Mouse (Mus musculus) adrenal gland, postnatal 36 days (tissue): ENCODE data around the gene Pym1. TPM values are rescaled to one million over a fixed set of nuclear protein-coding genes. Genes with fewer than 3 reads are reported as not detected.
"Not testable (repeated sequence)": the region's sequence is repeated elsewhere in the genome, so short reads cannot be mapped to it uniquely, and the experiment has no call there.

Experiments
- DNase-seq, 2 experiments: peaks; one replicate each; pipeline ENCODE4 v3.0.0; 2021; ENCODE audit warnings: mixed read lengths in 1 of 2
- long read RNA-seq, 2 experiments: library from polyadenylated mRNA; stranded (forward); transcript quantifications; one replicate each; pipeline ENCODE4 v2.0.0; 2021; ENCODE audit warnings: borderline sequencing depth in 2 of 2
- total RNA-seq, 2 experiments: library from RNA; stranded (reverse); gene quantifications; 2 replicates each; pipeline ENCODE4 v1.2.3; 2021

The Pym1 gene
- total RNA-seq: 10 to 100 TPM; 20.8 to 21.9 TPM
- long read RNA-seq, experiment 1, partial matches to known transcripts: 0 of 5 reads
- long read RNA-seq, experiment 1, other reads (novel, unspliced or antisense): 2 of 5 reads
- long read RNA-seq, experiment 2: 0 reads

DNA sequence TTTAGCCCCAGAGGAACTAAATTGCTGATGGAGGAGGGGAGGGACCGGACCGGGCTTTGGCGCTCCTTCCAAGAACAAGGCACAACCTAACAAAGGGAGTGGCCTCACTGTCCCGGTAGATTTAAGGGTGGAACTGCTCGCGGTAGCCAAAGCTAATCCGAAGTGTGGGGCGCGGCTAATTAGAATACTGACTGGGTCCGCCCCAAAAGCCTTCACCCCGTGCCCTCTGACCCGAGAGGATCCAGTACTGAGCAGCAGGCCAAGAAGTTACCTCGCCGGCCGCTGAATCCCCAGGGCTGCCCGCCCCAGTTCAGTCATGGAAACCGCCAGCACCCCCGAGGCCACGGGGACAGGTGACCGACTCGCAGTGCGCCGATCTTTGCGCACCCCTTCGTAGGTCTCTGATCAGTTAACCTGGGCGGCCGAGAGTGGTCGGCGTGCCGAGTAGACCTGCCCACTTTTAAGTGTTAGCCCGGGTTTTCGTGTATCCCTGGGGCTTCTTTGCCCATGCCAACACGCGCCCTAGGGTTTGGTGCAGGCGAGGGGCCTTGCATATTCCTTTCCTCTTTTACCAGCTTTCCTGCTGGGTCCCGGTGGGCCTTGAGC is at the start of gene Pym1:
TSS of gene Pym1 (plus strand) at position 244 of the 606 bp plus-strand sequence.
- DNase-seq: peak; percentile 90

DNA sequence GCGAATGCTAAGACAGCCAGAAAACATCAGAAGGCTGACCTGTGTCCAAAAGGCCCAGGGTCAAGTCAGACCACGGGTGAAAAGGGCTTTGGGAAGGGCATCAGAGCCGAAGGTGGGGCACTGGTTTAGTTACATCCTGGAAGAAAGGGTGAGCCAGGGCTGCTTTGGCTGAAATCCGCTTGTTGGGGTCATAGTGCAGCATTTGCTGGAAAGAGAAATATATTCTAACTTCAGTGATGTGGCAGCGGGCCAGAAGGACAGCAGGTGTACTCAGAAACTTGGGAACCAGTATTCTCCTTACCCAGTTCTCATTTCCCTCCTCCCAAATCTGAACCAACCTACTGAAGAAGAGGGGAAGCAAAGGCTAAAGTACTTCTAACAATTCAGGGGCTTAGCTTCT is 48.7 kb upstream of the Pym1 start:
- no peak for DNase-seq

GRCm38 (mm10) chr10:128699611-128700010 is 48.1 kb upstream of the Pym1 start:
- DNase-seq: no peak

DNA sequence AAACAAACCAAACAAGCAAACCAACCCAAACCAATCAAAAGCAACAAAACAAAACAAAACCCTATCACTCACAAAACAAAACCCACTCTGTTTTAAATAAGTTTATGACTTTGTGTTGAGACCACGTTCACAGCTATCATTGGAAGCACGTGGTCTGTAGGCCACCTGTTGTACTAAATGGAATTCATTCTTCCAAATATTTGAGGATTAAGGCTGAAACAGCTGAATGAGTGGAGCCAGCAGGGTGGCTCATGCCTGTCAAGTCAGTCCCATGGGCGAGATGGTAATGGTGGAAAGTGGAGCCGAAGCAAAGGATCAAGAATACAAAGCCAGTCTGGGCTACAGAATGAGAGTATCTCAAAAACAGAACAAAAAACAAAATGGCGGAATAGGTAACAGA is 47.0 kb upstream of the Pym1 start:
- no peak for DNase-seq

DNA sequence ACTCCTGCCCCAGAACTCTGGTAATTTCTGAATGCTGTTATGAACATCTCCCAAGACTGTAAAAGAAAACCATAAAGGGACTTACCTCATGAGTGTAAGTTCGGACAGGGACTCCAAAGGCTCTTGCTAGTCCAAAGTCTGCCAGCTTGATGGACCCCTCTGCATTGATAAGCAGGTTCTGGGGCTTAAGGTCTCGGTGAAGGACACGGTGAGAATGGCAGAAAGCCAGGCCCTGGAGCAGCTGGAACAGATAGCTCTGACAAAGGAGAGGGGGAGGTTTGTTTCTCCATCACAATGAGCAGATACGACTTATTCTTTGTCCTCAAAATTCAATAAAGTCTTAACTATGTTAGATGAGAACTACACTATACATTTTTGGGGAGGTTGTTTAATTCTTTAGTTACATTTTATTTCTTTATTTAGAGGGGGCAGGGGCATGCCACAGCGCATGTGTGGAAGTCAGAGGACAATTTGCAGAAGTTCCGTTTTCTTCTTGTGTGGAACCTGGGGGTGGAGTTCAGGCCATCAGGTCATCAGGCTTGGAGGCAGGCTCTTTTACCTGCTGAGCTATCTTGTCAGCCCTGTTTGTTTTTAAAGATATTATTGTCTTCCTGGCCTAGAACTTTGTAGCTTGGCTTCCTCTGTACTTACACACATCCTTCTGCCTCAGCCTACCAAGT is 45.2 kb upstream of the Pym1 start:
- peak; percentile 35 to 53 for DNase-seq

DNA sequence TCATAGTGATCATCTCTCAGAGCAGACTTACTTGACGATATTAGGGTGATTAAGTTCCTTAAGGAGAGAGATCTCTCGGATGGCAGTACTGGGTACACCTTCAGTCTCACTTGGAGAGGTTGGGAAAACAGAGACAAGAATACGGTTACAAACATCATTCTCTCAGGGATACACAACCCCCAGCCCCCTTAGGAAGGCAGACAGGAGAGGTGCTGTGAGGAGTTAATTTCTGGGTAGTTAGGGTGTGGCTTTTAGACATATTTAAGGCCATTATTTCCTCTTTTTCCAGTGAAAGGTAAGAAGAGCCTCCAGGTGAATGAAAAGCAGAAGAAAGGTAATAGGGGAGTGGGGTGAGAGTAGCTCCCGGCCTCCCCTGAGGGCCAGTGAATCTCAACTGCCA is 43.8 kb upstream of the Pym1 start, which contains the start of gene Pmel:
TSS of gene Pmel (plus strand) at position 301 of the 400 bp plus-strand sequence.
- no peak for DNase-seq

DNA sequence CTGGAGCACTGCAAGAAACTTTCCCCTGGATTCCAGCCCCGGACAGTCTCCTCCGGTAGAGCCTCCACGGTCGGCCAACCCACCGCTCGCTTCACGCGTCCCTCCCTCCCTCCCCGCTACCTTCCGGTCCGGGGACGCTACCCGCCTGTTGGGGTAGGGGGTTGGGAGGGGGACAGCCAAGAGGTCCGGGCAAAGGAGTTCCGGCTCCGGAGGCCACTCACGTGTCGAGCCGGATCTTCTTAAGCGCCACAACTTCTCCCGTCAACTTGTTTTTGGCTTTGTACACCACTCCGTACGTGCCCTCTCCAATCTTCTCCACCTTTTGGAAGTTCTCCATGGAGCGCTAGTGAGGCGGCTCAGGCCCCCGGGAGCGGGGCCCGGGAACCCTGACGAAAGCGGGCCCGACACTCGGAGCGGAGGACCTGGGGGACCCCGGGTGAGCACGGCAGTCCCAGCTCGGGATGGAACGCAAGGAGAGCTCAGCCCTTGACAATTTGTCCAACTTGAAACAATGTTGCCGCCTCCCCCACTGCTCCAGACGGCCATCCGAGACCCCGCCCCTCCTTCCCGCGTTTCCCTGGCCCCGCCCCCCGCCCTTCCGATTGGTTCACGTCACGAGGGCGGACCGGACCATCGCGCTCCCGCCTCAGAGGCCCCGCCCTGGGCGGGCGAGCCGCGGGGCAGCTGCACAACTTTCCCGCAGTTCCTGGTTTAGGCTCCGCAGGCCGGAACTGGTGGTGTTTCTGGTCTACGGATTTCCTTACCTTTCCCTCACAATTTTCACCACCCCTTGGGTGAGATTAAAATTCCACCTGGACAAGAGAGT is 43.0 kb upstream of the Pym1 start, which contains the start of gene Cdk2:
TSS of gene Cdk2 (minus strand) at position 541 of the 826 bp plus-strand sequence.
- peak; percentile 95 to 97 for DNase-seq

DNA sequence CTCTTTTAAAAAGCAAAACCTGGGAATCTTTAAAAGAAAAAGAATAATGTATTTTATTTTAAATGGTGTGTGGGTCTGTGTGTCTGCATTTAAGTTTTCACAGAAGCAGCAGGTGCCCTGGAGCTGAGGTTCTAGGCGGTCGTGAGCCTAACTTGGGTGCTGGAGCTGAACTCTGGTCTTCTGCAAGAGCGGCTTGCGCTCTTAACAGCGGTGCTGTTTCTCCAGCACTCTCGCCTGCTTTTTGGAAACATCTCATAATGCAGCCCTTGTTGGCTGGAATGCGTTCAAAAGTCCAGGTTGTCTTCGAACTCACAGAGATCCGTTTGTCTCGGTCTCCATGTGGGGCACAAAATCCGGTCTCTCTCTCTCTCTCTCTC is 42.4 kb upstream of the Pym1 start:
- DNase-seq: no peak

- not testable (repeated sequence) for DNase-seq
These were observed 36.4 kb upstream of the Pym1 start for GRCm38 (mm10) chr10:128711318-128711717.

- no peak for DNase-seq
These were observed 31.8 kb upstream of the Pym1 start for GRCm38 (mm10) chr10:128715559-128716537.

DNA sequence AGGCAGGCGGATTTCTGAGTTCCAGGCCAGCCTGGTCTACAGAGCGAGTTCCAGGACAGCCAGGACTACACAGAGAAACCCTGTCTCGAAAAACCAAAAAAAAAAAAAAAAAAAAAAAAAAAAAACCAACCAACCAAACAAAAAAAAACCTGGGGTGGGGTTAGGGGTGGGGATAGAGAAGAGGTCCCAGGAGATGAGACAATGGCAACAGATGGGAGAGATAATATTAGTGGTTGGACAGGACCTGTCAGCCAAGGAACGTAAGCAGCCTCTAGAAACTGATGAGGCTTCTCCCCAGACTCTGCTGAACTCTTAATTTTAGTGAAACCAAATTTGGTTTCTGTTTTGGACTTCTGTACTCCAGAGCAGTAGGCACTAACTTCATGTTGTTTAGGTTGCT is 22.2 kb upstream of the Pym1 start:
- DNase-seq: not testable (repeated sequence)

DNA sequence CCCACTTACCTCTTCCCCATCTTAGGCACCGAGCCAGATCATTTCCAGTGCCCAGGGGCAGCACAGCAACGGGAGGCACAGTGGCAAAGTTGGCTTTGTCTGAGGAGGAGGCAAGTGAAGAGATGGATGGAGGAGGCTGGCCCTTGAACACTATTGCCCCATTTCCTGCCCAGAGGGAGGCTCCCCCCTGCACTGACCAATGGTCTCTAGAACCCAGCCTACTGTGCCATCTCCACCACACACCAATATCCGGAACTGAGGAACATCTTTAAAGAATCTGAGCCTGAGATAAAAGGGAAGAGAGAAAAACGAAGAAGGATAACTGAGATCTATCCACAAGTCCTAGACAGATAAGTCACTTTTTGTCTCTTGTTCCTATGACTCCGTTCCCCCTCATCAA is 19.6 kb upstream of the Pym1 start:
- no peak for DNase-seq

- peak; percentile 78 to 84 for DNase-seq
These were observed 16.7 kb upstream of the Pym1 start for GRCm38 (mm10) chr10:128731002-128731433.

GRCm38 (mm10) chr10:128731992-128732391 is 15.7 kb upstream of the Pym1 start:
- DNase-seq: no peak

DNA sequence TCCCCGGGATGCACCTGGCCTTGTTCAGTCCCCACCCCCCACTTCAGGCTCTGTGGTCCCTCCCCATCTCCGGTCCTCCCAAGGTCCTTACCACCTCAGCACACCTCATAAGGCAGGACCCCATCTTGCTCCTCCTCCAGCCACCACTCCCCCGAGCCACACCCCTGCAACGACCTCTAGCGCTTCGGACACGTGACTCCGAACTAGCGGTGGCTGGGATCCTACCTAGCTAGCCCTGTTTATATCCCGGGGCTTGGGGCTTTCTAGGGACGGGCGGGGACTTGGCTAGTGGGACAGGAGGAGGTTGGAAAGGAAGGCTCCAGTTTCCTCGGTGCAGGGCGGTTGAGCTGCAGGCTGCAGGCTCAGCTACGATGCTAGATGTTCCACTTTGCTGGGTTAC is 10.3 kb upstream of the Pym1 start:
- DNase-seq: peak; percentile 60 to 67

DNA sequence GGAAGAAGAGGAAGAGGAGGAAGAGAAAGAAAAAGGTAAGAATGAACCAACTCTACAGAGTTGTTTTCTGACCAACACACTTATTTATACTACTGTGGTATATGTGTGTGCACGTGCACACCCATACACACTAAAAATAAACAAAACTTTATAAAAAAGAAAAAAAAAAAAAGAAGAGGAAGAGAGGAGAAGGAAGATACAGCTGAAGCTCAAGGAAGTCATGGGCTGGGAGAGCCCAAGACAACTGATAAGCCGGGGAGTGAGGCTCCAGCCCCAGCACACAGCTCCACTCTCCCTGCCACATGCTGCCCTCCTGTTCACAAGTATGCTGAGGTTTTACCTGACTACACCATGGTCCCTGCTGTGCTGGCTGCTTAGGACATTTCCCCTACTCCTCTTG is 7.4 kb upstream of the Pym1 start:
- DNase-seq: no peak

DNA sequence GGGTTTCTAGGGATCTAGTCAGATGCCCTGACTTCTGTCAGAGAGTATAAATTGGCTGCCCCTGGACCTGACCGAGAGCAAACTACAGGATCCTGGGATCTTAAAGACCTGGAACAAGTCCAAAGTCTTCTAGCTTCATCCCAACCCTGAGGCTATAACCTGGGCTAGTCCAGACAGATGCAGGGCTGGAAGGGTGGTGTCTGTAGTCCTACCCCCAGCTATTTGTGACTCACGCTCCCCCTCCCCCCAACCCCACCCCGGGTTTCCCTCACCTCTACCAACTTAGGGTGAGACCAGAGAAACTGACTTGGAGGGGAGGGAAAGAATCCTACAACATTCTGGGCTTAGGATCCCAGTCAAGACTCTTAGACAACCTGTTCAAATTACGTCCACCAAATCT is 5.1 kb upstream of the Pym1 start:
- no peak for DNase-seq

GRCm38 (mm10) chr10:128743235-128743634 is 4.5 kb upstream of the Pym1 start:
- no peak for DNase-seq

DNA sequence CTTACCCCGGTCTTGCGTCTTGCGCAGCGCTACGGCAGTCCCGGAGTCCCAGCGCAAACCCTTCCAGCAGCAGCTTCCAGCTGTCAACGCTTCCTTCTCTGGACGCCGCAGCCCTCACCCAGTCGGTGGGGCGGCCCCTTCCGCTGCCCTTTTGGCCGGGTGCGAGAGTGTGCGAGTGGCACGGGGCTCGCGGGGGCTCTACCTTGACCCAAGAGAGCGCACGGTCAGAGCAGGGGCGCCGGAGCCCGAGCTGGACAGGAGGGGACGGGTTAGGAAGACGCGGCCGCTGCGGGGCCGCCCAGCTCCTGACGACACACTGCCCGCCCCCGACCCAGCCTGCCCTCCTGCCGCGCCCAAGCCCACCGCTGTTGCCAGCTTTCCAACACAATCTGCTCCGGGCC is 3.9 kb upstream of the Pym1 start:
- peak; percentile 69 to 77 for DNase-seq

DNA sequence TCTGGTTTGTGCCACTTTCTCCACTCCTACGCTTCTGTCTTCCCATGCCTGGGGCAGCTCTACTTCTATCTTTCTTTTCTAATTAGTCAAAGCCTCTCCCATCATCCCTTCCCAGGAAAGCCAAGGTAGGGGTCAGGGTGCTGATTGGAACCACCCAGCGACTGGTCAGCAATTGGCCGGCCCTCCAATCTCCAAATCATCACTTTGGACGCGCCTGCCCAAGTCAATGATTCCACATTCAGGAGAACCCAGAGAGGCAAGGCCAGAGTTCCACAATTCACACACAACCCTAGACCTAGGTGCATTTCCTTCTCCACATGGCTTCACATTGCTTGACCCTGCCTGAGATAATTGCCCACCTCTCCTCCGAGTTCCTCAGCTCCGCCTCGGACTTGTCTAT is 3.5 kb upstream of the Pym1 start:
- peak in 1 of 2 experiments; percentile 19 for DNase-seq
